Mouse (Mus musculus): ENCODE measurements around the gene Myo16. TPM values are rescaled to one million over a fixed set of nuclear protein-coding genes. Genes with fewer than 3 reads are reported as not detected.

Myo16 gene
- polyA plus RNA-seq, 1 experiment from 2014 or later, result 3.9 TPM

DNA sequence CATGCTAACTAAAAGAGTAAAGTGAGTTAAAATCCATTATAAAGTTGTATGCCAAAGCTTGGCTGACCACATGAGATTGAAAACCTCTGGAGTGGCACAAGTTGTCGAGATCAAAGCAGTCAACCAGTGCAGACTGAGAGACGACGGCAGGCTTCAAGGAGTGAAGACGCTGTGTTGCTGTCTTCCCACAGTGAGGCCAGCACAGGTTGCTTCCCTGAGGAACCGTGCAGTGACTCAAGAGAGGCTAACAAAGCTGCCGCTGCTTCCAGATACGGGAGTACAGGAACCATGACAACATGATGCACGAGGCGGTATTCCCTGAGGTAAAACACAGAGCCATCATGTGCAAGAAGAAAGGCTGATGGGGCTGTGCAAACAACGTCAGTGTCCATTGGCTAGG, 158.6 kb downstream of the Myo16 start:
- Histone ChIP-seq H3K27ac (replicated peaks) (no peak overlapping the region), H3K4me1 (replicated peaks) (peaks cover 23% of the 10 kb centered on the region), H3K36me3 (no peaks in the 10 kb centered on the region), H3K4me3 (no peak overlapping the region), H3K9ac (no peak overlapping the region), H3K27me3 (no peaks in the 10 kb centered on the region), H3K9me3 (no peaks in the 10 kb centered on the region), H3K4me2 (no peak overlapping the region)
- no peak for ATAC-seq (ENCODE audit: low read depth)
- WGBS, result 63% methylated on average over 10 of the region's 10 CpGs

DNA sequence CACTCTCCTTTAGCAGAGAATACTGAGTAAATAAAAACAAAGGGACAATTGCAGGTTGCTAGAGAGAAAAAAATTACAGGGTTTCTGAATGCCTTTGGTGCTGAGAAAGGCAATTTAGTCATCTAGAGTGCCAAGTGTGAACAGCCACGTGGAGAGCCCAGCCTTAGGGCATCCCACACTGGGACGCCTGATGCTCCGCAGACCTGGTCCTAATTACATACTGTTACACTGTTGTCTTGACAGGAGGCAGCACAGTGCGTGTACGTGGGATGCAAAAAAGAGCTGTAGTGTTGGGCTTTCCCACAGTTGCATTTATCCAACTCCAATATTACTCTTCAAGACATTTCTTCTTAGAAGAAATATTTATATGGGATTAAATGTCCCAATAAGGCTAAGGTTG, 162.5 kb downstream of the Myo16 start:
- no peak for ATAC-seq (ENCODE audit: low read depth)
- WGBS, result 52% methylated on average over 5 of the region's 5 CpGs

DNA sequence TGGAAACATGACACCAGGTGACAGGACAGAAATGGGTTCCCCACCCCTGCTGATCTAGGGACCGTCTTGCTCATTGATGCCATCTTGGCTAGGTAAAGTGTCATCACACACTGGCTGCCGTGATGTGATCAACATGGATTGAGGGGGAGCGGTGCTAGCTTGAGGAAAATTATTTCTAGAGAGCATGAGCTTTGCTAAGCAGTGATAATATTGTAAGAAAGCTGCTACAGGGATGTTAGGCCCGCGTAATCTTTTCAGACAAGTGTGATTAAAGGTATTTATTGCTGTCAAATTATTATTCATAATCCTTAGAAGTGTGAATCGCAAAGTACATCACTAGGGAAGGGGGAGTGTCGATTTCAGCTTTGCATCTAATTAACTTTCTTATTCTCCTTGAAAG, 164.4 kb downstream of the Myo16 start:
- no peak overlapping the region for H3K9ac ChIP-seq
- no peak overlapping the region for H3K27ac ChIP-seq (replicated peaks)
- no peak for ATAC-seq (ENCODE audit: low read depth)
- H3K4me1 ChIP-seq (replicated peaks), result 0 out of 2 replicates have a peak, but pooled peaks cover 4% of the 10 kb centered on the region
- H3K36me3 ChIP-seq, result no peaks in the 10 kb centered on the region
- no peak overlapping the region for H3K4me3 ChIP-seq
- no peaks in the 10 kb centered on the region for H3K9me3 ChIP-seq
- no peak overlapping the region for H3K4me2 ChIP-seq
- whole genome bisulfite sequencing, result 84% methylated on average over 7 of the region's 7 CpGs
- no peaks in the 10 kb centered on the region for H3K27me3 ChIP-seq

More for the DNA sequence above, 162.5 kb downstream of the Myo16 start:
- Histone ChIP-seq H3K36me3 (no peaks in the 10 kb centered on the region), H3K27me3 (no peaks in the 10 kb centered on the region), H3K9me3 (no peaks in the 10 kb centered on the region), H3K9ac (no peak overlapping the region), H3K4me3 (no peak overlapping the region), H3K27ac (replicated peaks) (no peak overlapping the region), H3K4me2 (no peak overlapping the region), H3K4me1 (replicated peaks) (peaks cover 10% of the 10 kb centered on the region; the same call in 1 of the 2 replicates)

DNA sequence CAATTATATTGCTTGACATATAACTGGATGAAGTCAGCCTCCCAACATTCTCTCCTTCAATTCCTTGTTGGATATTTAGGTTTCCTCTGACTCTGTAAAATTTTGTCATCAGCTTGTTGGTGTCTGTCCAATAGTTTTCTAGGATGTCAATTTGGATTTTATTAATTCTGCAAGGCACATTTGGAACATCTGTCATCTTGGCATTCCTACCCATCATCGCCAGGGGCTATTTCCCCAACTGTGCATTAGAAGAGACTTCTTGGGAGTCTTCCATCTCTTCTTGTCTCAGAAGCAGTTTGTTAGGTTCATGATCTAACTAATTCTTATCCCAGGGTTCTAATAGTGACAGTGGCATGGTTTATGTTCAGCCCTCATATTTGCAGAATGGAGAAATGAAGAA, 196.7 kb downstream of the Myo16 start:
- no peak overlapping the region for H3K4me3 ChIP-seq
- ATAC-seq (ENCODE audit: low read depth), result no peak
- no peak overlapping the region for H3K9ac ChIP-seq
- H3K4me2 ChIP-seq, result no peak overlapping the region
- no peak overlapping the region for H3K27ac ChIP-seq (replicated peaks)
- H3K9me3 ChIP-seq, result no peaks in the 10 kb centered on the region
- no peaks in the 10 kb centered on the region for H3K36me3 ChIP-seq
- 95% methylated on average over 1 of the region's 1 CpGs for WGBS
- H3K27me3 ChIP-seq, result no peaks in the 10 kb centered on the region
- H3K4me1 ChIP-seq (replicated peaks), result no peaks in the 10 kb centered on the region

DNA sequence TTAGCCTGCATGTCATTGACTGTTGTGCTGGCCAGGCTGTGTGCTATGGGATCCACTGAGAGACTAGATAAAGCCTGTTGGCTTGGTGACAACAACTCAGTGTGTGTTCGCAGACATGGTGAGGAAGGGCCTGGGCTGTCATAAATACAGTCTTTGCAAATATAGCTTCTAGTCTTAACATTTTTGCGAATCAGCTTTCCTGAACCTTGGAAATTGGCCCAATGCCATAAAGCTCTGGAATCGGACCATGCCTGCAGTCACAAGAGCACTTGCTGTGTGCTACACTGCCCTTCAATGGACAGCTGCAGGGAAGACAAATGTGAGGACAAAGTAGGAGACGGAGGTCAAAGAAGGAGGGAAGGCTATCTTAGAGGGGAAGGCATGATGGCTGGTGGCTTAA, 205.0 kb downstream of the Myo16 start:
- ATAC-seq (ENCODE audit: low read depth), result no peak
- H3K4me1 ChIP-seq (replicated peaks), result peaks cover 9% of the 10 kb centered on the region
- H3K36me3 ChIP-seq, result no peaks in the 10 kb centered on the region
- no peaks in the 10 kb centered on the region for H3K9me3 ChIP-seq
- no peak overlapping the region for H3K4me2 ChIP-seq
- no peaks in the 10 kb centered on the region for H3K27me3 ChIP-seq
- no peak overlapping the region for H3K27ac ChIP-seq (replicated peaks)
- no peak overlapping the region for H3K9ac ChIP-seq
- H3K4me3 ChIP-seq, result no peak overlapping the region
- WGBS, result 73% methylated on average over 4 of the region's 4 CpGs

DNA sequence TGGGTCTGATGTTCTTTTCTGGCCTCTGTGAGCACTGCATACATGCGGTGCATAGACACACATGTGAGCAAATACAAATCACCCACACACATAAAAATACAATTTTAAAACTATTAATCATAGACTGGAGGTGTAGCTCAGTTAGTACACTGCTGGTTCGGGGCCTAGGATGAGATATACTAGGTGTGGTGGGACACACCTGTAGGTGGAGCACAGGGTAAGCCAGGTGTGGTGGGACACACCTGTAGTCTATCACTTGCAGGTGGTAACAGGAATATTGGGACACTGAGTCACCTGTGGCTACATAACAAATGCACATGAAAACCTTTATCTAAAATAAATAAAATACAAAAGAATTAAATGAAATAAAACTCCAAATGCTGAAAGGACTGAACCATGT, 209.2 kb downstream of the Myo16 start:
- Histone ChIP-seq H3K27ac (replicated peaks) (no peak overlapping the region), H3K9ac (no peak overlapping the region), H3K4me3 (no peak overlapping the region), H3K4me1 (replicated peaks) (peaks cover 9% of the 10 kb centered on the region), H3K36me3 (no peaks in the 10 kb centered on the region), H3K4me2 (no peak overlapping the region), H3K9me3 (no peaks in the 10 kb centered on the region), H3K27me3 (no peaks in the 10 kb centered on the region)
- ATAC-seq (ENCODE audit: low read depth), result no peak
- WGBS, result 88% methylated on average over 2 of the region's 2 CpGs

DNA sequence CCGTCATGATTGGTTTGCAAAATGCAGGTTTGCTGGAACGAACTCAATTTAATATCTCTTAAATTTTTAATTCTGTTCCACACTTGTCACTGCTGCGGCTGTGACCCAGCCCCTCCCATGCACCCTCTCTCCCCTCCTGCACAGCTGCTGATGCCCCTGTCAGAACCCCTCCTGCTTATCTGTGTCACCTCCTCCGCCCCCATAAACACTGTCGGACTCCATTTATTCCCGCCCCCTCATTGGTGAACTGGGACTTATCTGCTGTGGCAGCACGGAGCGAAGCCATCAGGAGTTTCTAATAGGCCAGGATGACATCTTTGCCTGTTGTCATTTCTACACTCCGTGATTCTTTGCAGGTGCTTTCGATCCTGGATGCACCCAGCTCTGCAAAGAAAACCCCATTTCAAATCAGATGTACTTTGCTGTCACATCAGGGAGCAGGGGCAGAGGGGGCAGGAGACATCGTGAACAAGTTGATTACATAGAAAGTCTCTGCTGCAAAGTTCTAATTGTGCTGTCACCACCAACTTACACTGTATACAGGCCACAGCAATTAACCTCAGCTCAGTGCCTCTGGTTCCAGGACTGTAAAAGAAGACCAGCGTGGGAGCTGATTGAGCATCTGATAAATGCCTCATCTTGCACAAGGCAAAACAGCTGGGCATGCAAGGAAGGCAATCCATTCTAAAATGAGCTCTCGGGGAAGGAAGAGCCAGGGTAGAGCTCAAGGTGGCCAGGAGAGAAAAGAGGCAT, 210.1 kb downstream of the Myo16 start:
- Histone ChIP-seq H3K27ac (replicated peaks) (no peak overlapping the region), H3K4me2 (no peak overlapping the region), H3K9ac (no peak overlapping the region), H3K9me3 (no peaks in the 10 kb centered on the region), H3K4me1 (replicated peaks) (peaks cover 9% of the 10 kb centered on the region), H3K4me3 (no peak overlapping the region), H3K27me3 (no peaks in the 10 kb centered on the region), H3K36me3 (no peaks in the 10 kb centered on the region)
- WGBS, result 43% methylated on average over 13 of the region's 13 CpGs
- ATAC-seq (ENCODE audit: low read depth), result no peak

DNA sequence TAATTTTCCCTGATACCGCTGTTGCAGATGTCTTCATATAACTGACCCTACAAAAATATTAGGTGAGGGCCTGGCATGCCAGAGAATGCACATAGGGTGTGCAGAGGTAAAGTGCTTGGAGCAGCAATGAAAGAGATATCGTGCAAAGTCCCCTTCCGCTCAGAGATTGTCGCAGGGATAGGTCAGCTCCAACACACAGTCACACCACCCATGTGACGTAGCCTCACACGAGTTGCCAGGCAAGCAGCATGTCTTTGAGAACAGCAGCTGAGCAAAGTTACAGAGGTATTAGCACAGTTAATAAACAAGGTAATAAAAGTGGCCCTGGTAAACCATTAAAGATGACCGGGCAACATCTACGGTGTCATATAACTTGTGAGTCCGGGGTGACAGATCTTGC, 212.4 kb downstream of the Myo16 start:
- H3K4me1 ChIP-seq (replicated peaks), result peaks cover 6% of the 10 kb centered on the region

DNA sequence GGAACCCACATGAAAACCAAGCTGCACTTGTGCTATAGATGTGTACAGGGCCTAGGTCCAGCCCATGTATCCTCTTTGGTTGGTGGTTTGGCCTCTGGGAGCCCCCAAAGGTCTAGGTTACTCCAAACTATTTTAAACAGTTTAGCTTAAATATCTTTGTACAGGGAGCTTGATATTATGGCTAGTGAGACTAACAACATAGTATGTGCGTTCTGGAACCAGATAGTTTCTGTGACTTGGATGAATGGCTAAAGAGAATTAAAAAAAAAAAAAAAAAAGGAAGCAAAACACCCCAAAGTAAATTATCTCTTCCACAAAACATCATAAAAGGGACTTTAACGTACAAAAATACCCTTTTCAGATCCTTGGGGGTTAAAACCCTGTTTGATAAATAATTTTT, 218.9 kb downstream of the Myo16 start:
- Histone ChIP-seq H3K9ac (no peak overlapping the region), H3K27me3 (no peaks in the 10 kb centered on the region), H3K36me3 (no peaks in the 10 kb centered on the region; the same call in 1 of the 2 replicates), H3K27ac (replicated peaks) (no peak overlapping the region), H3K9me3 (no peaks in the 10 kb centered on the region), H3K4me1 (replicated peaks) (no peaks in the 10 kb centered on the region), H3K4me2 (no peak overlapping the region), H3K4me3 (no peak overlapping the region)
- ATAC-seq (ENCODE audit: low read depth), result no peak
- WGBS, result 88% methylated on average over 2 of the region's 2 CpGs

More for the DNA sequence above, 212.4 kb downstream of the Myo16 start:
- no peaks in the 10 kb centered on the region for H3K27me3 ChIP-seq
- 88% methylated on average over 9 of the region's 9 CpGs for WGBS
- no peak overlapping the region for H3K4me3 ChIP-seq
- no peak overlapping the region for H3K4me2 ChIP-seq
- no peak overlapping the region for H3K9ac ChIP-seq
- no peaks in the 10 kb centered on the region for H3K36me3 ChIP-seq
- H3K27ac ChIP-seq (replicated peaks), result no peak overlapping the region
- no peaks in the 10 kb centered on the region for H3K9me3 ChIP-seq
- ATAC-seq (ENCODE audit: low read depth), result no peak

DNA sequence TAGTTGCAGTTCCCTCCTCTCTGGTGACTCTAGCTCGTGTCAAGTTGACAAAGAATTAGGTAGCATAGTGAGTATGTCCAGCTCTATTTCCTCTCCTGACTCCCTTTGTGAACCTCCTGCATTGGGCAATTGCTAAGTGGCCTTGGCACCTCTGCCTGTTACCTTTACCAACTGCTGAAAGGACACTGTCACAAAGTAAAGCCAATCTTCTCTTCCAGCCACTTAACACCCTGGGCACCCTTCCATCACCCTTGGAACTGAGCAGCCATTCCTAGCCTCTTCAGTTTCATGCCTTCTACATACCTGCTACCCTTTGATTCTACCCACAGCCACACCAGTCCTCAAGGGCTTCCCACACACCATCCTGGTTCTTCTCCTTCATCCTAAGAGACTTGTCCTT, 233.4 kb downstream of the Myo16 start:
- H3K4me1 ChIP-seq (replicated peaks), result 0 out of 2 replicates have a peak, but pooled peaks cover 6% of the 10 kb centered on the region
- 62% methylated on average over 1 of the region's 1 CpGs for WGBS
- H3K4me2 ChIP-seq, result no peak overlapping the region
- H3K27ac ChIP-seq (replicated peaks), result no peak overlapping the region
- H3K27me3 ChIP-seq, result no peaks in the 10 kb centered on the region
- H3K9ac ChIP-seq, result no peak overlapping the region
- no peak overlapping the region for H3K4me3 ChIP-seq
- H3K9me3 ChIP-seq, result no peaks in the 10 kb centered on the region
- H3K36me3 ChIP-seq, result 0 out of 2 replicates have a peak, but pooled peaks cover 7% of the 10 kb centered on the region
- no peak for ATAC-seq (ENCODE audit: low read depth)

DNA sequence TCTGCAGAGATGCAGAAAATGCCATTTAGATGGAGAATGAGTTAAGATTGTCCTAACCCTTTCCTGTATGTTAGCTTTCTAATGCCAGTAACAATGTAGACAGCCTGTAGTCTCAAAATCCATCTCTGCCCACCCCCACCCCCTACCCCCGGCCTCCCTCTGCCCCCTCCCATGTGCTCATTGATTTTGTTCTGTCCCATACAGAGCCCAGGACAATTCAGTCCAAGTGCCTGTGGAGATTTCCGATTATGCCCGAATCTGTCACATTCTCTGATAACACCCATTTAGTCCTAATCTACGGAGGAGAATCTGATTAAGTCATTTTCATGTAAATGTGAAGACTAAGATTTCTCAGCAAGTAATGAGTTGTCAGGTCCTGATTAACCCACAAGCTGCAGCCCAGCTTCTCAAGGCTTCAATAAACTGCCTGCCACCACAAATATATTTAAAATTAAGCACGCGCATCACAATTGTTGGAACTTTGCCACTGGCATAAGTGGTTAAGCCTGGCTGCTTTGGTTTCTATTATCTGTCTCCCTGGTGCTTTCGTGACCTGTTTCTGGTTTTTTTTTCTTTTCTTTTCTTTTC, 237.5 kb downstream of the Myo16 start:
- Histone ChIP-seq H3K9me3 (no peaks in the 10 kb centered on the region), H3K9ac (no peak overlapping the region), H3K4me2 (no peak overlapping the region), H3K36me3 (0 out of 2 replicates have a peak, but pooled peaks cover 7% of the 10 kb centered on the region), H3K27me3 (no peaks in the 10 kb centered on the region), H3K27ac (replicated peaks) (no peak overlapping the region), H3K4me3 (no peak overlapping the region), H3K4me1 (replicated peaks) (peaks cover 28% of the 10 kb centered on the region)
- 46% methylated on average over 7 of the region's 7 CpGs for WGBS
- ATAC-seq (ENCODE audit: low read depth), result no peak

DNA sequence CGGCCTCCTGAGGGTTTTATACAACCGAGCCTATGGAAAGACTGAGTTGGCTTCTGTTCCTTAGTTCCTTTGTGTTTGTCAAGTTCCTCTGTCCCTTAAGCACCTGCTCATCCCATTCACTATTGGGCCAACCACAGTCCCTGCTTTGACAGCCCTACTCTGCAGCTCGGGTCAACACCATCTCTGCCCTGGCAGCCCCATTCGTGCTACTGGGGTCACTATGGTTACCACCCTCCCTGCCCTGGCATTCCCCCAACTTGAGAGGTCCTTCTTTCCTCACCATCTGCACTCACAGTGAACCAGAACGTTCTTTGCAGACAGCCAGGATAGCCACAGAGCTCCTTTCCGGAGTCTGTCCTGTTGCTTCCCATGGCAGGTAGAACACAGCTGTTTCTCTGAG, 238.2 kb downstream of the Myo16 start:
- H3K9me3 ChIP-seq, result no peaks in the 10 kb centered on the region
- ATAC-seq (ENCODE audit: low read depth), result no peak
- H3K4me3 ChIP-seq, result no peak overlapping the region
- WGBS, result 29% methylated on average over 6 of the region's 6 CpGs
- no peak overlapping the region for H3K27ac ChIP-seq (replicated peaks)
- H3K4me1 ChIP-seq (replicated peaks), result peaks cover 28% of the 10 kb centered on the region
- 0 out of 2 replicates have a peak, but pooled peaks cover 4% of the 10 kb centered on the region for H3K36me3 ChIP-seq
- H3K4me2 ChIP-seq, result no peak overlapping the region
- no peak overlapping the region for H3K9ac ChIP-seq
- H3K27me3 ChIP-seq, result no peaks in the 10 kb centered on the region

Data from neural tube, embryonic 13.5 days (tissue).